Mouse (Mus musculus): ENCODE data around the gene Izumo4.

The Izumo4 gene

GRCm38 (mm10) chr10:80669737-80670485 lies 32.1 kb upstream of the Izumo4 start:
- peak; percentile 83 for DNase-seq (ENCODE audit: low read depth)

- DNase-seq (ENCODE audit: low read depth): no peak
Measured at GRCm38 (mm10) chr10:80670531-80670930, 31.5 kb upstream of the Izumo4 start.

GRCm38 (mm10) chr10:80671251-80671650 lies 30.7 kb upstream of the Izumo4 start:
- no peak for DNase-seq (ENCODE audit: low read depth)

GRCm38 (mm10) chr10:80671936-80672690 lies 29.9 kb upstream of the Izumo4 start:
- no peak for DNase-seq (ENCODE audit: low read depth)

- no peak for DNase-seq (ENCODE audit: low read depth)
Measured at GRCm38 (mm10) chr10:80673690-80674089, 28.3 kb upstream of the Izumo4 start.

GRCm38 (mm10) chr10:80674161-80674711 lies 27.7 kb upstream of the Izumo4 start:
- DNase-seq (ENCODE audit: low read depth): peak; percentile 77

GRCm38 (mm10) chr10:80674851-80675404 lies 27.1 kb upstream of the Izumo4 start:
- DNase-seq (ENCODE audit: low read depth): peak; percentile 29

GRCm38 (mm10) chr10:80675405-80676197 lies 26.4 kb upstream of the Izumo4 start:
- DNase-seq (ENCODE audit: low read depth): peak; percentile 45

- DNase-seq (ENCODE audit: low read depth): peak; percentile 100
Measured at GRCm38 (mm10) chr10:80676198-80676928, 25.6 kb upstream of the Izumo4 start.

GRCm38 (mm10) chr10:80677128-80677875 lies 24.7 kb upstream of the Izumo4 start:
- peak; percentile 78 for DNase-seq (ENCODE audit: low read depth)

- peak; percentile 94 for DNase-seq (ENCODE audit: low read depth)
Measured at GRCm38 (mm10) chr10:80677942-80678436, 24.0 kb upstream of the Izumo4 start, which contains the start of gene Mknk2. TSS of gene Mknk2 (minus strand) at chr10:80678112.

- peak; percentile 62 for DNase-seq (ENCODE audit: low read depth)
Measured at GRCm38 (mm10) chr10:80678601-80679377, 23.2 kb upstream of the Izumo4 start.

GRCm38 (mm10) chr10:80679556-80680259 lies 22.3 kb upstream of the Izumo4 start:
- no peak for DNase-seq (ENCODE audit: low read depth)

GRCm38 (mm10) chr10:80680260-80680696 lies 21.7 kb upstream of the Izumo4 start:
- DNase-seq (ENCODE audit: low read depth): no peak

GRCm38 (mm10) chr10:80682003-80682402 lies 20.0 kb upstream of the Izumo4 start:
- no peak for DNase-seq (ENCODE audit: low read depth)

- no peak for DNase-seq (ENCODE audit: low read depth)
Measured at GRCm38 (mm10) chr10:80683647-80684046, 18.3 kb upstream of the Izumo4 start.

- peak; percentile 80 for DNase-seq (ENCODE audit: low read depth)
Measured at GRCm38 (mm10) chr10:80684214-80684613, 17.8 kb upstream of the Izumo4 start.

GRCm38 (mm10) chr10:80684984-80685383 lies 17.0 kb upstream of the Izumo4 start:
- no peak for DNase-seq (ENCODE audit: low read depth)

GRCm38 (mm10) chr10:80686617-80687016 lies 15.4 kb upstream of the Izumo4 start:
- no peak for DNase-seq (ENCODE audit: low read depth)
